Mouse (Mus musculus) Patski (cell line): ENCODE data around the gene Rpa1. TPM values are rescaled to one million over a fixed set of nuclear protein-coding genes. Genes with fewer than 3 reads are reported as not detected.

Source experiments
- ATAC-seq: fragments of 100-300 bp; one replicate; pipeline ENCODE4 v1.8.0; 2021
- CTCF ChIA-PET: fragments of 350-600 bp; sonication (Branson Sonifier 250); formaldehyde crosslinking; loops from one replicate; lab custom pipeline; 2022; ENCODE audit warnings: inconsistent platforms; lab: Charles Lee
- POLR2A ChIA-PET: fragments of 350-600 bp; sonication (Branson Sonifier 250); formaldehyde crosslinking; loops from one replicate; lab custom pipeline; 2022; ENCODE audit warnings: antibody characterized with exemption, inconsistent platforms; lab: Charles Lee
- DNase-seq: peaks from one replicate; pipeline ENCODE4 v3.0.0-alpha.2; 2011; ENCODE audit warnings: low read depth, low spot score
- H3K27me3 ChIP-seq: fragments of 371-371 bp; one replicate; pipeline ENCODE4 v1.5.1; 2021
- CTCF ChIP-seq: fragments of 100-300 bp; IDR thresholded peaks from one replicate; pipeline ENCODE4 v1.5.1; 2021
- in situ Hi-C: fragments of 300-500 bp; cut with MboI; formaldehyde crosslinking; loops from 3 replicates; pipeline ENCODE4 v1.11.1; 2018; ENCODE audit warnings: low pct_unique_long_range_greater_than_20kb, mixed read lengths
- polyA plus RNA-seq: library from polyadenylated mRNA; unstranded; gene quantifications from one replicate; pipeline ENCODE4 v1.2.3, GENCODE M21; 2021

Rpa1 gene
- polyA plus RNA-seq, 1 experiment from 2014 or later, result 64.8 TPM

GRCm38 (mm10) chr11:75265545-75265944 is 82.6 kb downstream of the Rpa1 start:
- CTCF ChIA-PET, result interaction anchor here (1.5 kb wide), 1 partner anchor 9 kb away, joined by 3 read pairs; no protein-coding TSS in a partner anchor
- no peak for DNase-seq

DNA sequence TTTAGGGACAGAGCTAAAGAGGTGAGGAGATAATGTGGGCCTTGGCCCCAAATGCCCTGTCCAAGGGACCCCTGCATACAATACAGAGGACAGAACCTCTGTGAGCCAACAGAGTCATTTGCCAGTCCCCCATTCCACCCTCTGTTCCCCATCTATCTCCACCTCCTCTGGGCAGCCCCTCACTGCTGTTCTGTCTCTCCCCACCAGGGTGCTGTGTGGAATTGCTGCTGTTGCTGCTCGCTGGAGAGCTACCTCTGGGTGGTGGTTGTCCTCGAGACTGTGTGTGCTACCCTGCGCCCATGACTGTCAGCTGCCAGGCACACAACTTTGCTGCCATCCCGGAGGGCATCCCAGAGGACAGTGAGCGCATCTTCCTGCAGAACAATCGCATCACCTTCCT is 83.6 kb downstream of the Rpa1 start:
- no peak for ATAC-seq
- no peaks in the 10 kb centered on the region for H3K27me3 ChIP-seq
- in situ Hi-C loops, result no loop called here
- TF ChIP-seq CTCF, result no peak
- POLR2A ChIA-PET, result no interaction called here
- DNase-seq, result no peak
- CTCF ChIA-PET, result interaction anchor here (1.1 kb wide), 1 partner anchor 10 kb away, joined by 3 read pairs; no protein-coding TSS in a partner anchor

More at GRCm38 (mm10) chr11:75265545-75265944, 82.6 kb downstream of the Rpa1 start:
- H3K27me3 ChIP-seq, result no peaks in the 10 kb centered on the region
- ATAC-seq, result no peak
- in situ Hi-C loops, result no loop called here
- POLR2A ChIA-PET, result no interaction called here
- no peak for TF ChIP-seq CTCF

DNA sequence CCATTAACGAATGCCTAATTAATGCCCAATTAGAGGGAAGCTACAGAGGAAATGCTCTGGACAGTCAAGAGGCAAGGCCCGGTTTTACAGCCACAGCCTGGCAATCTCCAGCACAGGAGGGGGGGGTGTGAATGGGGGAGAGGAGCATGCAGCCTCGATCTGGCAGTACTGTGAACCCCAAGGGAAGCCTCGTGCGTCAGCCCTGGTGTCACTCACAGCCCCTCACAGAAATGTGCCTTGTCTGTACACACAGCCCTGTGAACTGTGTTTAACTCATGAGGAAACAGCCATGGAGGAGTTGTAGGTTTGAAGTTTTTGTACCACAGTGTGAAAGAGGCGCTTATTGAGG is 84.2 kb downstream of the Rpa1 start:
- in situ Hi-C loops, result no loop called here
- ATAC-seq (no peak), DNase-seq (no peak)
- TF ChIP-seq CTCF, result no peak
- POLR2A ChIA-PET, result no interaction called here
- CTCF ChIA-PET, result interaction anchor here (0.8 to 1.1 kb wide), 2 partner anchors 9 to 27 kb away, joined by 3 read pairs; no protein-coding TSS in a partner anchor
- no peaks in the 10 kb centered on the region for H3K27me3 ChIP-seq

GRCm38 (mm10) chr11:75263274-75263963 is 84.7 kb downstream of the Rpa1 start:
- no peaks in the 10 kb centered on the region for H3K27me3 ChIP-seq
- ChIA-PET POLR2A (no interaction called here), CTCF (interaction anchor here (0.8 to 1.5 kb wide), 3 partner anchors 9 to 31 kb away, joined by 3 to 4 read pairs (median 3); no protein-coding TSS in a partner anchor)
- no peak for TF ChIP-seq CTCF
- in situ Hi-C loops, result no loop called here
- ATAC-seq (no peak), DNase-seq (no peak)

GRCm38 (mm10) chr11:75262791-75263190 is 85.3 kb downstream of the Rpa1 start:
- no peak for TF ChIP-seq CTCF
- CTCF ChIA-PET, result interaction anchor here (1.2 to 1.5 kb wide), 2 partner anchors 9 to 31 kb away, joined by 3 to 4 read pairs; no protein-coding TSS in a partner anchor
- in situ Hi-C loops, result no loop called here
- ATAC-seq (no peak), DNase-seq (no peak)
- POLR2A ChIA-PET, result no interaction called here
- no peaks in the 10 kb centered on the region for H3K27me3 ChIP-seq

DNA sequence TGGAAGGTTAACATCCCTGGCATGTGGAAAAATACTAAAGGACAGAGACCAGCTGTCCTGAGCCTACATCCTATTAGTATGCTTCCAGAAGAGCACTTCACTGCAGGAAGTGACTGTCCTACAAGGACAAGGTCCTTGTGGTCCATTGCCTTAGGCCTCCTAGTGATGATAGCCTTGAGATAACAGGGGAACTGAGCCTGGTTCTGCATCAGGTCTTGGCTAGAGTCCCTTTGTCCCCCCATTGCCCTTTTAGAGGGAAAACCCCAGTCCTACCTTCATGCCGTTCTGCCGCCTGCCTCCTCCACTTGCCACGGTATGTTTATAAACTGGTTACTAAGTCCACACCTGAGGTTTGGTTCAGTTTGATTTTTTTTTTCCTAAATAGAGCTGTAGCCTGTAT is 85.9 kb downstream of the Rpa1 start:
- ATAC-seq, result no peak
- H3K27me3 ChIP-seq, result no peaks in the 10 kb centered on the region
- POLR2A ChIA-PET, result no interaction called here
- in situ Hi-C loops, result no loop called here
- no peak for TF ChIP-seq CTCF
- no peak for DNase-seq
- CTCF ChIA-PET, result interaction anchor here (1.2 to 1.5 kb wide), 2 partner anchors 8 to 30 kb away, joined by 3 to 4 read pairs; no protein-coding TSS in a partner anchor

DNA sequence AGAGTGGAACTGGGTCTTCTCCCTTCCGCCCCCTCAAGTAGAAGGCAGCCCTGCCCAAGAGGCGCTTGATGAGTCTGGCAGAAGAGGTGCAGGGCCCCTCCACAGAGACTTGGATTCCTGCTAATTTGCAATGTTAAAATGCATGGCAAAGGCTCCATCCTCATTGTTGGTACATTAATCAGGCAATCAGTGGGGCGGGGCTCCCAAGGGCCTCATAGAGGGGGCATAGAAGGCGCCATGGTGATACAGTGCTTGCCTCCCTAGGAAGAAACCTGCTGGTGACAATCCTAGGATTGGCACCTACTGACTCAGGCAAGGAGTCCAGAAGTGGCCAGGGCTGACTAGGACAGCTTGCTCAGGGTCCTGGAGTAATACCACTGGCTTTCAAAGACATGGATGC is 86.4 kb downstream of the Rpa1 start:
- no peak for ATAC-seq
- no peaks in the 10 kb centered on the region for H3K27me3 ChIP-seq
- POLR2A ChIA-PET, result no interaction called here
- in situ Hi-C loops, result no loop called here
- CTCF ChIA-PET, result interaction anchor here (1.2 kb wide), 1 partner anchor 8 kb away, joined by 4 read pairs; no protein-coding TSS in a partner anchor
- no peak for TF ChIP-seq CTCF
- DNase-seq, result no peak

DNA sequence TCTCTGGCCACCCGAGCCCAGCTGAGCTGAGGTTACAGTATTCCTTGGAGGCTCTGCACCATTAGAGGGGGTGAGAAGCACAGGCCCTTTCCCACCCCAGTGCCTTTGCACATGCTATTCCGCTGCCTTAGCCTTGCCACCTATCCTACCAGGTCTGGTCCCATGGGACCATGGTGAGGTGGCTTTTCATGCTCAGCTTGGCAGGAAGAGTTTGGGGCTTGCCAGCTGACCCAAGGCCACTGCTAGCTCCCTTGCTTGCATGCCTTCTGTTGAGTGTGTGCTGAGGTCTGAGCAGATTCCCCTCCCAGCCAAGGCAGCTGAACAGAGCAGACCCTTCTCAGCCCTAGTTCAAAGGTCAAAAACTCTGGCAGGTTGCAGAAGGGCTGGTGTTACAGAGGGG is 87.1 kb downstream of the Rpa1 start:
- TF ChIP-seq CTCF, result no peak
- H3K27me3 ChIP-seq, result no peaks in the 10 kb centered on the region
- ATAC-seq, result no peak
- DNase-seq, result no peak
- ChIA-PET POLR2A (no interaction called here), CTCF (interaction anchor here (1.2 kb wide), 1 partner anchor 9 kb away, joined by 4 read pairs; no protein-coding TSS in a partner anchor)
- in situ Hi-C loops, result no loop called here

DNA sequence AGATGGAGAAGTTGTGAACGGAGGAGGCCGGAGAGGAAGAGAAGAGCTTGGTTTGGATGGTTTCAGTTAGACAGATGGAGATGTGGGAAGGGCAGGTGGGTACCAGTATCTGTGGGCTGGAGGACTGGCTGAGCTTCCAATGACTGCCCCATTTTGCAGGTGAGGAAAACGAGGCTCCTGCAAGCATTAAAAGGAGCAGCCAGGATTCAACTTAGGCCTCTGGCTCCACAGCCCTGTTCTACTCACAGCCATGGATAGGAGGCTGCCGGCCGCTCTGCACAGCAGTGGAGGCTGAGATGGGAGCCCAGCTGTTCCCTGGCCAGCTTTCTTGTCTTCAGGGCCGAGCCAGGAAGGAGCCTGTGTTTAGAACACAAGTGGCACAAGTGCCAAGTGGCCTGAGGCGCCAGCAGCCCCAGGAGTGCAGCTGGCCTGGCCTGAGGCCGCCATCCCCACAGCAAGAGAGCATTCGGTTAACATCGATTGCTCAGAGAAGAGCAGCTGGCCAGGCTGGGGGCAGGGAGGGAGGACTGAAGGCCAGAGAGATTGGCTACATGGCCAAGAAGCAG is 88.0 kb downstream of the Rpa1 start:
- no peak for TF ChIP-seq CTCF
- DNase-seq (no peak), ATAC-seq (no peak)
- no peaks in the 10 kb centered on the region for H3K27me3 ChIP-seq
- in situ Hi-C loops, result no loop called here
- ChIA-PET CTCF (interaction anchor here (0.8 to 1.1 kb wide), 2 partner anchors 8 to 29 kb away, joined by 3 read pairs; no protein-coding TSS in a partner anchor), POLR2A (no interaction called here)

DNA sequence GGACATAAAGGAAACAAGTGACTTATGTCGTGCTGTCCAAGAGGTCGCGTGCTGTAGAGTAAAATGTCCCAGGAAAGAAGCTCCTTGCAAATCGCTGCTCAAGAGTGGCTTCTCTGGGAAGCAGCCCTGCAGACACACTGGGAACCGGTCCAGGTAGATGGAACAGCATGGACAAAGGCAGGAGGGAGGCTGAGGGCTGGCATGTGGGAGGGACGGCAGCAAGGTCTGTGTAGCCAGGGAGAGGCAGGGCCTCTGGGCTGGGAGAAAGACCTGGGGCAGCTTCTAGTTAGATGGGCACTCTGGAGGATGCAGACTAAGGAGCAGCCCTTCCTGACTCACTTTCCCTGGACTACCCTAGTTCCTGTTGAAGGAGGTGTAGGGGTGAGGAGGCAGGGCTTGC is 88.7 kb downstream of the Rpa1 start:
- no peak for TF ChIP-seq CTCF
- ChIA-PET CTCF (interaction anchor here (1.1 kb wide), 1 partner anchor 9 kb away, joined by 3 read pairs; no protein-coding TSS in a partner anchor), POLR2A (interaction anchor here (0.6 kb wide), 1 partner anchor 17 kb away, joined by 3 read pairs; no protein-coding TSS in a partner anchor)
- H3K27me3 ChIP-seq, result no peaks in the 10 kb centered on the region
- ATAC-seq, result no peak
- DNase-seq, result no peak
- in situ Hi-C loops, result no loop called here
